Mouse (Mus musculus) heart, postnatal 0 days (tissue): ENCODE results near the gene Med11.

Experiments used
- CTCF ChIP-seq: IDR thresholded peaks from 2 replicates; pipeline ENCODE4 v1.5.1; 2016; ENCODE audit warnings: antibody characterized with exemption, control low read depth, low read depth
- EP300 ChIP-seq: IDR thresholded peaks from 2 replicates; pipeline ENCODE4 v1.6.1; 2016; ENCODE audit warnings: antibody characterized with exemption, low read depth

DNA sequence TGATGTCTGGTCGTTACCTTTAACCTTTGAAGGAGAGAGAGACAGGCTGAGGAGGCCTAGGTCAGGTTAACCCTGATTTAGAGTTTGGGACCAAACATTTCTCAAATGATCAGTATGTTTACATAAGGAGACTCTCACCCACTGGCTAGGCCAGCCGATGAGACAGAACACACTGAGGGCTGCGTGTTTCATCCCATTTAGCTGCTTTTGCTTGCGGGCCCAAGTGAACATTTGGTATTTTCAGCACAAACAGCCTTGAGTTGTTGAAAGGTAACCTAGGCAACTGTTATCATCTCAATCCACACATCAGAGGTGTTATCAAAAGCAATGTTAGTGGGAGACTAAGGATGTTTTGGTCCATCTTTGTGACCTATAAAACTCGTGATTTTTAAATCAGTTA is 32.2 kb upstream of the Med11 start:
- TF ChIP-seq CTCF, result no peak
- TF ChIP-seq EP300, result no peak
